Mouse (Mus musculus) left cerebral cortex, adult 9 months (tissue): ENCODE results near the gene Olfr632.
"Not testable (repeated sequence)": the region's sequence is repeated elsewhere in the genome, so short reads cannot be mapped to it uniquely, and the experiment has no call there.

Source experiments
- DNase-seq, 2 experiments: peaks; one replicate each; pipeline ENCODE4 v3.0.0; 2022; ENCODE audit warnings: low spot score in 2 of 2

Gene Olfr632

DNA sequence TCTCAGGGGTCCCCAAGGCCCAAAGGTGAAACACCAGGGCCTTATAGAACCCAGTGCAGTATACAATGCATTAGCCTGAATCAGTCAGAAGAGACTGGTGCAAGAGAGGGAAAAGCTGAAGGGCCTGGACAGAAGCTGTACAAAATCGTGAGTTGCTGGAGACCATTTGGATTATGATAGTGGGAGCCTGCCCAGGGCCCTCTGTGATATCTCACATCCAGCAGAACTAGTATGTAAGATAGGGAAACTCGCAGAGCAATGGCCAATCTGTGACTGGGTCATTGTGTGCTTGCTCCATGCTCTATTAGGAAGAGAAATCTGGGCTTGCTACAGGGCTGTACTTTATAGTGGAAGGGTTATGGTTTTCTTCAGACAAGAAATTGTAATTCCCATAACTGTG, at the start of gene Olfr632:
Olfr632 (plus strand) TSS at position 84 of the 400 bp plus-strand sequence.
- no peak for DNase-seq

DNA sequence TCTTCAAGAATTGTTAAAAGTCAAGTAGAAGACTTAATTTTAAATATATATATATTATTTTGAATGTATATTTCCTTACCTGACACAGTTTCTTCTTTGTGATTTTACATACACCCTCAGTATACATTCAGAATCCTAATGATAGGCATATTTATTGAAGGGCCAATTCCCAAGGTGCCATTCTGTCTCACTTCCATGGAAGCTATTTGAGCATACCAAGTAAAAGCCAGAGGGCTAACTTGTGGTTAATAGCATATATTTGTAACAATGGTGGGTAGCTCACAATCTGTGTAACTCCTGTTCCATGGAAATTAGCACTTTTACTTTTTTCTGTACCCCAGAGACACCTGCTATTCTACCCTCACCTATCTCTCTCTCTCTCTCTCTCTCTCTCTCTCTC, 48.0 kb upstream of the Olfr632 start, which contains the start of gene Olfr66:
Olfr66 (minus strand) TSS at position 101 of the 400 bp plus-strand sequence.
- DNase-seq = no peak

DNA sequence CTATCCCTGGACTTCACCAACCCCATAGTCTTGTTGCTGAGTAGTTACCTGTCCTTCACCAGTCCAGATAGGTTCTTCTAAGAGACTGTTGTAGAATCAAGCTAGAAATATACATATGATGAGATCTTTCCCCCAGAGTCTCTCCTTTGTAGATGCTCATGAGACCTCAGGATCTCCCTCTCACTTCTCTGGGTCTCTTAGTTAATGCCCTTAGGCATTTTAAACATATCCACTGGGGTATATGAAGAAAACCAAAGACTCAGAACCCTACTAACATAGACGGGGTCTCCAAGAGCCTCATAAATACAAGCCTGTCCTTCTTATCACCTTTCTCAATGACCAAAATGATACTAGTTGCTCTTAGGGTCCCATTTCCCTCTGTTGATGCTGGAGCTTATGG, 39.8 kb upstream of the Olfr632 start, which contains the start of gene Olfr64:
Olfr64 (minus strand) TSS at position 101 of the 400 bp plus-strand sequence.
- DNase-seq = no peak

DNA sequence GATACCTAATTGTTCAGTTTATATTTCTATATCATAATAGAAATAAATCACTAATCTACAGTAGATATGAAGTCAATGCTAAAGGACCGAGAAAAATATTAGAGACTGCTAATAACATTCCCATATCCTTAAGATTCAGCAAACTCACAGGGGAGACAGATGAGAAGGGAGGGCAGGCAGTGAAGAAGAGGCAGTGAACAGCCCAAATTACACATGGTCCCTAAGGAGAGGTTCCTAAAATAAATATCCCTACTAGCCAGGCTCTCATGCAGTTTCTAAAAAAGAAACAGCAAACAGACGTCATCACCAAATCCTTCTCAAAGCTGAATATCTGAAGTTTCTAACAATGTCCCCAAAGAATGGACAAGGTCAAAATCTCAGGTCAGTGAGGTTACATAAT, 31.0 kb upstream of the Olfr632 start, which contains the start of gene Olfr65:
Olfr65 (plus strand) TSS at position 301 of the 400 bp plus-strand sequence.
- DNase-seq = no peak

DNA sequence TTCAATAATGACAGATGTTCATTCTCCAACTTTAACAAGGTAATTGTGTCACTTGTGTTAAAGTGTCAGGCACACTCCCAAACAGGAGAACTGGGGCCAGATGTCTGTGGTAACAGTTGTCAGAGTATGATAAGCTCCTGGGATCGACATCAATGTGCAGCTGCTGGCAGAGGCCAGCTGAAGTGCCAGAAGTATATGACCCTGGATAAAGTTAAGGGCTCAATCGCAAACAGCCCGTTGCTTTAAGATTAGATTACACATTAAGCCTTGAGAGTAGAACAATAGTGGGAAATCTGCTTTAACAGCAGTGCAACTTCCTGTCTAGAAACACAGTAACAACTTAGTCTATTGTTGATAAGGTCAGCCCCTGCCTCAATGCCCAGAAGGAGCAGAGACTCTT, 24.1 kb upstream of the Olfr632 start:
- DNase-seq = no peak

DNA sequence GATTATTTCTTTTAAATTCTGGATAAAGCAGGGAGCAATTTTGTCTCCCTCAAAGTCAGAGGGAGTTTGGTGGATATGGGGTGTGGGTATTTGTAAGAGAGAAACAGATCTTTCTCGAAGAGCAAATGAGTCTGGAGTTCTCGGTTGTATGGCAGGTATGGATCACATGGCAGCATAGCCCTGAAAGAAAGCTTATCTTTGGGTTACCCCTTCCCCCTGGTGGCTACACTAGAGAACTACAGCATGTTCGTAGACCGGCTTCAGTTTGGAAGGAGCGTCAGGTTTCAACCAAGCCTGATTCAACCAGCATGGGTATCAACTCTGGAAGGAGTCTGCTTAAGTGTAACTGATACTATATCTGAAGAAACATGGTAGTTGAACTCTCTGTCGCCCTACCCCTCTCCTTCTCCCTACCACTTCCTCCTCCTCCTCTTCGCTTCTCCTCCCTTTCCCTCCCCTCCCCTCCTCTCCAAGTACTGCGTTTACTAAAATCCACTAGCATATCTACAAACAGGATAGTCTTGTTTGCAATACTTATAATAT, 21.1 kb upstream of the Olfr632 start:
- DNase-seq = no peak

DNA sequence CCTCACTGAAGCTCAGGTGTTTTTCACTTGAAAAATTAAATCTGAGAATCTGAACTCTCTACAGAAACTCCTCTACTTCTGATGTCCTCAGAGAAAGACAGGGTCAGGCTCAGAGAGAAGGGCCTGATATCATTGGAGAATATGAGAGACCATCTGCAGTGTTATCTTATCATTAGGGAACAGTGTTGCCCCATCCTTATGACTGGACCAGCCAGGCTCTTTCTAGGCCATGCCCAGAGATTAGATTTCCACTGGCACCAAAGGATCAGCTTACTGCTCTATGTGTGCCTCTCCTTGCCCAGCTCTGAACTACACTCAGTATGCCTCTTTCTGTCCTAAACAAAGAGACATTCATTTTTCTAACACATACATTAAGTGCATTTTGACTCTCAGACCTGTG, 18.8 kb upstream of the Olfr632 start:
- DNase-seq = no peak

DNA sequence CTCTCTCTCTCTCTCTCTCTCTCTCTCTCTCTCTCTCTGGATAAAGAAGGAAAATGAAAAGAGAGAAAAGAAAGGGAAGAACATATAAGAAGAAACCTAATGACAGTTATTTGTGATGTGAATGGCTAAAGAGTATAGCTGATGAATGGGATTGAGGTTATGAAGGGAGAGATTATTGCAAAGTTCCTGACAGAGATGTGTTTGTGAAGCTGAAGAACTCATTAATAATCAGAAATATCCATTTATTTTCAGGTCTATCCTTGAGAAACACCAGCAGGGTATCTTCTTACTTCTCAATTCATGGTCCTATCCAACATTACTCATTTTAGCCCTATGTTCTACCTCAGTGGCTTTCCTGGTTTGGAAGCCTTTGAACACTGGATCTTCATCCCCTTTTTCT, 5.6 kb upstream of the Olfr632 start, which contains the start of gene Olfr631:
Olfr631 (plus strand) TSS at position 301 of the 400 bp plus-strand sequence.
- DNase-seq = no peak

DNA sequence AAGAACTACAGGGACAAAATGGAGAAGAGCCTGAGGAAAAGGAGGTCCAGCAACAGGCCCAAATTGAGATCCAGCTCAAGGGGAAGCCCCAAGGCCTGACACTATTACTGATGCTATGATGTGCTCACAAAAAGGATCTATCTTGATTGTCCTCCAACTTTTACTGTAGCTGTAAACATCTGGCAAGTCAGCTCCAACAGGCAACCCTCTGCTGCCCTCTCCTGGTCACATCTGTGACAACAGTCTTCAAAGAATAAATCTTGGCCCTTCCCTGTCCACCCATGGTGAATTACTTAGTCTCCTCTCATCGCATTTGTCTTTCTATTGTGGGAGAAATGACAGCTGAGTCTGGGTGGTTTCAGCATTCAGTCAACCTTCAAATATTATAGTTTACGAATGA, 8.6 kb downstream of the Olfr632 start:
- peak in 1 of 2 experiments; percentile 5 for DNase-seq

DNA sequence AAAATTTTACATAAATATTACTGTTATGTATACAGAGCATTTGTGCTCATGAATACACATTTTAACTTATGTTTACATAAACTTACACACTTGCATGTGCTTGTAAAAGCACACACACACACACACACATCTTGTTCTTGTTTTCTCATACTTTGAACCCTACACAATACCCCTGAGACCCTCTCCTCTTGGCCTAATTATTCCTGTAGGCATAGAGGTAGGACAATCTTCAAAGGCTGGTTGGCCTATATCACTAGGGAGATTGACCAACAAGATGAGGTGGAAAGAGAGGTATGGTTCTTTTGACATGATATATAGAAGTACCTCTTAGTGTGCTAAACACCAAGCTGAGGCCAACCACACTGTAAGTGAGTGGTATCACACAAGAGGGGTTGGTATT, 10.0 kb downstream of the Olfr632 start, which contains the start of gene Olfr633:
Olfr633 (plus strand) TSS at position 301 of the 400 bp plus-strand sequence.
- no peak for DNase-seq

DNA sequence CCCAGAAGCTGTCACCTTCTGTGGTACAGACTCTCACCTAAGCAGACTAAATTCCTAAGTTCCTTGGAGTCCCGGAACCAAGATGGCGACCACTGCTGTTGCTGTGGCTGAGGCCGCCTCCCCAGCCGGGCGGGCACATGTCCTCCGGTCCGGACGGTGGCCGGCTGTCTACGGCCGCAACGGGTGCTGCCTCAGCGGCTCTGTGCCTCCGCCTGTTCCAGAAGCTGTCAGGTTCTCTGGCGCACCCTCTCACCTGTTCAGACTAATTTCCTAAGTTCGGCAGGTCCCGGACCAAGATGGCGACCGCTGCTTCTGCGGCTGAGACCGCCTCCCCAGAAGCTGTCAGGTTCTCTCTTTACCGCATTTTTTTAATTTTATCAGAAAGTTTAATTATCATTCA, 32.7 kb downstream of the Olfr632 start:
- not testable (repeated sequence) for DNase-seq

DNA sequence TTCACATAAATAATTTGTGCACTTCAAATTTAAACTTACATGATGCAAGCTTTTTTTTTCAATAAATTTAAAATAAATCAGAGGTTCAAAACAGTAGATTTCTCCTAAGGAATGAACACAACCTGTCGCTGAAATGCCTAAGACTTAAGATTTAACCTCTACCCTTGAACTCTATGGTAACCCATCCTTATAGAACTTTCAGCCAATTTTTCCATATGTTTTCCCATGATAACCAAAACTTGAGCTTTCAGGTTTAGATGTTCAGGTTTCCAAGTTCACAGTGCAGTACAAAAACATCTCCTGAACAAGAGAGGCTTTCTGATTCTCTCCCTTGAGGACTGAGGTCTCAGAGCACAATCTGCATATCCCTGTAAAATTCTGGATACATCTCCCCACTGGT, 36.7 kb downstream of the Olfr632 start, which contains the start of gene Olfr635:
Olfr635 (plus strand) TSS at position 301 of the 400 bp plus-strand sequence.
- DNase-seq = no peak

DNA sequence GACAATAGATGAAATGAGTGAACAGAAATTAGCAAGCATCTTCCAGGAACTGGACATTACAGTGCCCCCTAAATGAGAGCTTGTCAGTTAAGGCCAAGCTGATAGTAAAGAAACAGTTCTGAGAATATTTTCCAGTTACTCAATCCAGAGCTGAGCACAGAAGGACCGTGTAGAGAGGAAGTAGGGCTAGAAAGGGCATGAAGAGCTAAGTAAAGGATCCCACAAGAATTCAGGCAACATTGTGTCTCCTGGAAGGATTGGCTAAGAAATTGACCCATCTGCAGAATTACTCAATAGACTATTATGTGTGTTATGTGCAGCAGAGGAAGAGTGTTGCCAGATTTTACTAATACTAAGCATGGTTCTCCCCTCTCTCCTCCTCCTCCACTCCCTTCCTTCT, 37.6 kb downstream of the Olfr632 start:
- no peak for DNase-seq
